Mouse (Mus musculus): Measurements from ENCODE around the gene Gpc6. TPM values are rescaled to one million over a fixed set of nuclear protein-coding genes. Genes with fewer than 3 reads are reported as not detected.

The Gpc6 gene
- total and polyA plus RNA-seq, 2 experiments from 2014 or later, result 11.0 to 17.1 TPM

GRCm38 (mm10) chr14:117781724-117782123 lies 856.6 kb downstream of the Gpc6 start:
- no peak overlapping the region for H3K9ac ChIP-seq (replicated peaks; ENCODE audit: low read depth, low read length)
- H3K4me1 ChIP-seq (ENCODE audit: control insufficient read depth, insufficient read depth), result no peaks in the 10 kb centered on the region
- H3K9me3 ChIP-seq (replicated peaks; ENCODE audit: control insufficient read depth, low read length), result no peaks in the 10 kb centered on the region
- H3K27ac ChIP-seq (ENCODE audit: low read depth), result no peak overlapping the region
- H3K4me2 ChIP-seq (ENCODE audit: low read depth, low read length), result no peak overlapping the region
- ATAC-seq (ENCODE audit: insufficient read depth, low read depth) (no peak), DNase-seq (ENCODE audit: low spot score) (no peak)
- H3K4me3 ChIP-seq (ENCODE audit: low read depth, low read length), result no peak overlapping the region
- 64% methylated on average over 5 of the region's 5 CpGs for WGBS
- no peak for TF ChIP-seq EP300 (IDR thresholded peaks at IDR 0.05; ENCODE audit: low read depth)
- no peak for TF ChIP-seq CTCF (IDR thresholded peaks at IDR 0.05; ENCODE audit: low read depth)
- no peaks in the 10 kb centered on the region for H3K27me3 ChIP-seq (ENCODE audit: control insufficient read depth, insufficient read depth, low read length)
- H3K36me3 ChIP-seq (replicated peaks; ENCODE audit: control insufficient read depth, insufficient read depth, low read length), result no peaks in the 10 kb centered on the region

GRCm38 (mm10) chr14:117783671-117784262 lies 858.7 kb downstream of the Gpc6 start:
- no peak overlapping the region for H3K27ac ChIP-seq (ENCODE audit: low read depth)
- no peak overlapping the region for H3K4me3 ChIP-seq (ENCODE audit: low read depth, low read length)
- DNase-seq (ENCODE audit: low spot score) (no peak), ATAC-seq (ENCODE audit: insufficient read depth, low read depth) (no peak)
- 86% methylated on average over 8 of the region's 8 CpGs for WGBS
- H3K4me1 ChIP-seq (ENCODE audit: control insufficient read depth, insufficient read depth), result no peaks in the 10 kb centered on the region
- H3K9ac ChIP-seq (replicated peaks; ENCODE audit: low read depth, low read length), result no peak overlapping the region
- no peak overlapping the region for H3K4me2 ChIP-seq (ENCODE audit: low read depth, low read length)
- TF ChIP-seq EP300 (IDR thresholded peaks at IDR 0.05; ENCODE audit: low read depth) (no peak), CTCF (IDR thresholded peaks at IDR 0.05; ENCODE audit: low read depth) (no peak)
- no peaks in the 10 kb centered on the region for H3K9me3 ChIP-seq (replicated peaks; ENCODE audit: control insufficient read depth, low read length)
- no peaks in the 10 kb centered on the region for H3K27me3 ChIP-seq (ENCODE audit: control insufficient read depth, insufficient read depth, low read length)
- H3K36me3 ChIP-seq (replicated peaks; ENCODE audit: control insufficient read depth, insufficient read depth, low read length), result no peaks in the 10 kb centered on the region

DNA sequence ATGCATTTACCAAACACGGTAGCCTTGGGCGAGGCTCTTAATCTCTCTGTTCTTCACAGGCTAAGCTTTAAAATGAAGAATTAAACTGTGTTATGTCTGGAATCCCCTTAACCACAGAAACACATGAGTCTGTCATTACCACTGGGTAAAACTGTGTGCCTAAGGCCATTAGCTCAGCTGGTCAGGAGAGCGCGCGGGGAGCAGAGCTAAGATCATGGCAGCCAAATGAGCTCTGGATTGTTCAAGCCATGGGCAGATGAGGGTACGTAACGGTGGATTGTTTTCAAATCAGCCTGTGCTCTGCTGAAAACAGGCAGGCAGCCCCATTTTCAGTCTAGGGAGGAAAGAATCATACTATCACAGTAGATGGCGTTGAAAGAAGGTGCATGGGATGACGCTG lies 859.8 kb downstream of the Gpc6 start:
- no peak overlapping the region for H3K4me3 ChIP-seq (ENCODE audit: low read depth, low read length)
- no peaks in the 10 kb centered on the region for H3K4me1 ChIP-seq (ENCODE audit: control insufficient read depth, insufficient read depth)
- ATAC-seq (ENCODE audit: insufficient read depth, low read depth) (no peak), DNase-seq (ENCODE audit: low spot score) (no peak)
- H3K9me3 ChIP-seq (replicated peaks; ENCODE audit: control insufficient read depth, low read length), result no peaks in the 10 kb centered on the region
- no peaks in the 10 kb centered on the region for H3K36me3 ChIP-seq (replicated peaks; ENCODE audit: control insufficient read depth, insufficient read depth, low read length)
- no peaks in the 10 kb centered on the region for H3K27me3 ChIP-seq (ENCODE audit: control insufficient read depth, insufficient read depth, low read length)
- H3K9ac ChIP-seq (replicated peaks; ENCODE audit: low read depth, low read length), result no peak overlapping the region
- TF ChIP-seq EP300 (IDR thresholded peaks at IDR 0.05; ENCODE audit: low read depth) (no peak), CTCF (IDR thresholded peaks at IDR 0.05; ENCODE audit: low read depth) (no peak)
- WGBS, result 89% methylated on average over 9 of the region's 9 CpGs
- no peak overlapping the region for H3K4me2 ChIP-seq (ENCODE audit: low read depth, low read length)
- no peak overlapping the region for H3K27ac ChIP-seq (ENCODE audit: low read depth)

GRCm38 (mm10) chr14:117785507-117786085 lies 860.5 kb downstream of the Gpc6 start:
- ATAC-seq (ENCODE audit: insufficient read depth, low read depth) (no peak), DNase-seq (ENCODE audit: low spot score) (no peak)
- WGBS, result 73% methylated on average over 15 of the region's 15 CpGs
- no peak overlapping the region for H3K4me3 ChIP-seq (ENCODE audit: low read depth, low read length)
- TF ChIP-seq CTCF (IDR thresholded peaks at IDR 0.05; ENCODE audit: low read depth), result no peak
- TF ChIP-seq EP300 (IDR thresholded peaks at IDR 0.05; ENCODE audit: low read depth), result no peak
- no peaks in the 10 kb centered on the region for H3K9me3 ChIP-seq (replicated peaks; ENCODE audit: control insufficient read depth, low read length)
- H3K27ac ChIP-seq (ENCODE audit: low read depth), result no peak overlapping the region
- no peaks in the 10 kb centered on the region for H3K27me3 ChIP-seq (ENCODE audit: control insufficient read depth, insufficient read depth, low read length)
- no peak overlapping the region for H3K9ac ChIP-seq (replicated peaks; ENCODE audit: low read depth, low read length)
- no peaks in the 10 kb centered on the region for H3K36me3 ChIP-seq (replicated peaks; ENCODE audit: control insufficient read depth, insufficient read depth, low read length)
- no peak overlapping the region for H3K4me2 ChIP-seq (ENCODE audit: low read depth, low read length)
- H3K4me1 ChIP-seq (ENCODE audit: control insufficient read depth, insufficient read depth), result no peaks in the 10 kb centered on the region

DNA sequence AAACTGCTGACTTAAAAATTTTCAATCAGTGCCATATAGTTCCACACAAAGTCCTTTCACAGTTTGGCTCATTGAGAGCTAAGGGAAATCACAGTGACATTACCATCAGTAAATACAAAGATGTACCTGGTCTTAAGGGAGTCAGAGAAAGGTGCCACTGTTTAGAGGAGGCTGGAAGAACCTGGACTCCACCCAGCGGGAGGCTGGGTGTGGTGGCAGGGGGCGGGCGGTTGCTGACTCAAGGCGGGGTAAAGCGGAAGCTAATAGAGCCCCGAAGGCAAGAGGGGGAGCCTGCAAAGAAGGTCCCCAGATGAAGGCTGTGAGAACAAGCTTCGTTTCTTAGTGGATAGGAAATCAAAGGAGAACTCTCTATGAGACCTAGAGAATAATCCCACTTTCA lies 861.5 kb downstream of the Gpc6 start:
- Histone ChIP-seq H3K4me1 (ENCODE audit: control insufficient read depth, insufficient read depth) (no peaks in the 10 kb centered on the region), H3K36me3 (replicated peaks; ENCODE audit: control insufficient read depth, insufficient read depth, low read length) (no peaks in the 10 kb centered on the region), H3K4me3 (ENCODE audit: low read depth, low read length) (no peak overlapping the region), H3K9me3 (replicated peaks; ENCODE audit: control insufficient read depth, low read length) (no peaks in the 10 kb centered on the region), H3K27me3 (ENCODE audit: control insufficient read depth, insufficient read depth, low read length) (no peaks in the 10 kb centered on the region), H3K9ac (replicated peaks; ENCODE audit: low read depth, low read length) (no peak overlapping the region), H3K4me2 (ENCODE audit: low read depth, low read length) (peak overlapping the region; percentile 33; the same call in 1 of the 2 replicates), H3K27ac (ENCODE audit: low read depth) (no peak overlapping the region)
- WGBS, result 67% methylated on average over 7 of the region's 7 CpGs
- ATAC-seq (ENCODE audit: insufficient read depth, low read depth) (no peak), DNase-seq (ENCODE audit: low spot score) (no peak)
- TF ChIP-seq EP300 (IDR thresholded peaks at IDR 0.05; ENCODE audit: low read depth), result no peak
- TF ChIP-seq CTCF (IDR thresholded peaks at IDR 0.05; ENCODE audit: low read depth), result no peak

DNA sequence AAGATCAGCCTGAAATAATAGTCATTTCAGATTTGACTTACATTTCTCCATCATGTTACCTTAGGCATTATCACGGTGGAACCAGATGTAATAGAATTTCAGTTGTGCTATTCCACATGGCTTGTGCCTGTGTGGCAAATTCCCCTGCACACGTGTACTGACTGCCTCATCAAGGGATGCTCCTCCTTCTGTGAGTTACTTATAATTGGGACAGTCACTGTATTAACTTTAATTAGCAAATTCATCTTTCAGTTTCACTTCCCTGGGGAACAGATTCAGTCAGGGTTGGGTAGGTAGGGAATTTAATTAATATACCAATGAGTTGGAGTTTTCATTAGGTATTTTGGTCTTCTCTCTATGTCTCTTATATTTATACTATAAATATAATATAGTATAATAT lies 869.8 kb downstream of the Gpc6 start:
- Histone ChIP-seq H3K4me2 (ENCODE audit: low read depth, low read length) (no peak overlapping the region), H3K9ac (replicated peaks; ENCODE audit: low read depth, low read length) (no peak overlapping the region), H3K4me3 (ENCODE audit: low read depth, low read length) (no peak overlapping the region), H3K9me3 (replicated peaks; ENCODE audit: control insufficient read depth, low read length) (no peaks in the 10 kb centered on the region), H3K4me1 (ENCODE audit: control insufficient read depth, insufficient read depth) (no peaks in the 10 kb centered on the region), H3K27ac (ENCODE audit: low read depth) (no peak overlapping the region), H3K36me3 (replicated peaks; ENCODE audit: control insufficient read depth, insufficient read depth, low read length) (no peaks in the 10 kb centered on the region), H3K27me3 (ENCODE audit: control insufficient read depth, insufficient read depth, low read length) (no peaks in the 10 kb centered on the region)
- DNase-seq (ENCODE audit: low spot score) (no peak), ATAC-seq (ENCODE audit: insufficient read depth, low read depth) (no peak)
- WGBS, result 77% methylated on average over 2 of the region's 2 CpGs
- TF ChIP-seq CTCF (IDR thresholded peaks at IDR 0.05; ENCODE audit: low read depth) (no peak), EP300 (IDR thresholded peaks at IDR 0.05; ENCODE audit: low read depth) (no peak)

Data from heart, postnatal 0 days (tissue).